Mouse (Mus musculus) myocyte (in vitro differentiated cells): Measurements from ENCODE around the gene Lime1. TPM values are rescaled to one million over a fixed set of nuclear protein-coding genes. Genes with fewer than 3 reads are reported as not detected.

ENCODE experiments used
- H3K27me3 ChIP-seq: one replicate; pipeline ENCODE4 v1.6.1; 2011; ENCODE audit not compliant: control insufficient read depth, insufficient read depth, insufficient read length
- H3K36me3 ChIP-seq: one replicate; pipeline ENCODE4 v1.6.1; 2011; ENCODE audit not compliant: control insufficient read depth, insufficient read depth
- H3K4me2 ChIP-seq: one replicate; pipeline ENCODE4 v1.6.1; 2011; ENCODE audit warnings: low read depth, control low read depth
- H3K4me3 ChIP-seq: one replicate; pipeline ENCODE4 v1.5.1; 2011; ENCODE audit warnings: mild to moderate bottlenecking, control low read depth, moderate library complexity
- H3K79me2 ChIP-seq: one replicate; pipeline ENCODE4 v1.6.1; 2011; ENCODE audit not compliant: control insufficient read depth, insufficient read depth
- H3ac ChIP-seq: one replicate; pipeline ENCODE4 v1.6.1; 2011; ENCODE audit not compliant: control insufficient read depth, insufficient read length
- CEBPB ChIP-seq: IDR thresholded peaks from 2 replicates; pipeline ENCODE4 v1.6.1; 2011; ENCODE audit warnings: mild to moderate bottlenecking, moderate library complexity; ENCODE audit not compliant: poor library complexity, insufficient read depth, severe bottlenecking
- E2F4 ChIP-seq: IDR thresholded peaks from one replicate; pipeline ENCODE4 v1.6.1; 2011; ENCODE audit warnings: mild to moderate bottlenecking, control low read depth, moderate library complexity; ENCODE audit not compliant: insufficient read depth
- MAX ChIP-seq: IDR thresholded peaks from one replicate; pipeline ENCODE4 v1.6.1; 2011; ENCODE audit warnings: low read depth, mild to moderate bottlenecking, control low read depth
- MYOD1 ChIP-seq, 3 experiments: IDR thresholded peaks; one replicate each; pipeline ENCODE4 v1.6.1; 2011; ENCODE audit warnings: control low read depth in 2 of 3, low read depth in 2 of 3, mild to moderate bottlenecking in 2 of 3, moderate library complexity in 1 of 3; ENCODE audit not compliant: insufficient read length in 2 of 3, control insufficient read depth in 1 of 3
- MYOG ChIP-seq, 3 experiments: IDR thresholded peaks; one replicate each; pipeline ENCODE4 v1.6.1; 2011; ENCODE audit warnings: control low read depth in 2 of 3, low read depth in 2 of 3, mild to moderate bottlenecking in 2 of 3; ENCODE audit not compliant: insufficient read length in 2 of 3, control insufficient read depth in 1 of 3, insufficient read depth in 1 of 3
- POLR2A ChIP-seq: IDR thresholded peaks from one replicate; pipeline ENCODE4 v1.6.1; 2011; ENCODE audit warnings: low read depth, mild to moderate bottlenecking, control low read depth, moderate library complexity; ENCODE audit not compliant: insufficient read length
- POLR2AphosphoS2 ChIP-seq: IDR thresholded peaks from one replicate; pipeline ENCODE4 v1.6.1; 2011; ENCODE audit warnings: low read depth, control low read depth; ENCODE audit not compliant: insufficient read length
- REST ChIP-seq: IDR thresholded peaks from one replicate; pipeline ENCODE4 v1.6.1; 2011; ENCODE audit warnings: mild to moderate bottlenecking, control low read depth, moderate library complexity; ENCODE audit not compliant: insufficient read depth, insufficient read length
- SRF ChIP-seq: IDR thresholded peaks from one replicate; pipeline ENCODE4 v1.6.1; 2011; ENCODE audit warnings: low read depth; ENCODE audit not compliant: control insufficient read depth, insufficient read length
- TCF12 ChIP-seq: IDR thresholded peaks from one replicate; pipeline ENCODE4 v1.6.1; 2011; ENCODE audit warnings: mild to moderate bottlenecking, control low read depth; ENCODE audit not compliant: poor library complexity, insufficient read depth, severe bottlenecking
- TCF3 ChIP-seq: IDR thresholded peaks from one replicate; pipeline ENCODE4 v1.6.1; 2011; ENCODE audit warnings: low read depth, control low read depth; ENCODE audit not compliant: insufficient read length
- USF1 ChIP-seq: IDR thresholded peaks from one replicate; pipeline ENCODE4 v1.6.1; 2011; ENCODE audit warnings: low read depth, mild to moderate bottlenecking, control low read depth, moderate library complexity
- polyA plus RNA-seq: library from polyadenylated mRNA; unstranded; fragments of >200 nt; fragmentation: generic; extraction: Trizol; gene quantifications from one replicate; pipeline ENCODE4 v1.2.1, GENCODE M21; 2012; ENCODE audit warnings: missing spikeins

Gene Lime1
- polyA plus RNA-seq, 1 experiment: 8.2 TPM

DNA sequence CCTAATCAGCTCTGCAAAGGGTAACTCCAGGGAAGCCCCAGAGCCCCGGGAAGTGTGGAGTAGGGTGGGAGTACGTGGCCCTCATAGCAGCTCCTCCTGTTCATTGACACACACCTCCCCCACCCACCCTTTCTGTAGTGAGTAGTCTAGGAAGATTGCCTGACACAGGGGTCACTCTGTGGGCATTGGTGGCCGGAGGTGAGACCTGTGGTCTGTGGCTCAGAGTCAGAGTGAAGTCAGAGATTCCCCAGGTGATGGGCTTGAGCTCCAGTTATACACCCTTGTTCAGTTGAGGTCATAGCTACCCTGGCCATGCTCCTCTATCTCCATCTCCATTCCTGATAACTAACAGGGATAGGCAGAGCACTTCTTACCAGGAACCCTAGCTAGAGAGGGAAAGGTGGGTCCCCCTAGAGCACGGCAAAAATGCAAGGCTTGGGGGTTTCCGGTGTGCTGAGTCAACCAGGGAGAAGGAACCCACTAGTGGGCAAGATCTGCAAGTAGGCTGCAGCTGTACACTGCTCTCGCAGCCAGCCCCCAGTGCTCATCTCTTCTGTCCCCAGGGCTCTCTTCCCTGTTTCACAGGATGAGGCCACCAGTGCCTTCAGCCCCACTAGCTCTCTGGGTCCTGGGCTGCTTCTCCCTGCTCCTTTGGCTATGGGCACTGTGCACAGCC, 1.9 kb downstream of the Lime1 start:
- H3K4me3 ChIP-seq: no peak overlapping the region
- H3K79me2 ChIP-seq: peaks cover 7% of the 10 kb centered on the region
- H3K27me3 ChIP-seq: no peaks in the 10 kb centered on the region
- no peak for TF ChIP-seq TCF12
- no peak for TF ChIP-seq MYOD1 (IDR thresholded peaks at IDR 0.05; ENCODE audit: control insufficient read depth in 1 of 3, insufficient read length in 2 of 3, low read depth in 2 of 3)
- no peak for TF ChIP-seq MYOG (IDR thresholded peaks at IDR 0.05; ENCODE audit: control insufficient read depth in 1 of 3, insufficient read depth in 1 of 3, insufficient read length in 2 of 3, low read depth in 2 of 3)
- TF ChIP-seq E2F4: no peak
- no peak for TF ChIP-seq CEBPB
- TF ChIP-seq MAX: no peak
- no peak for TF ChIP-seq POLR2AphosphoS2
- no peak for TF ChIP-seq USF1
- no peak for TF ChIP-seq POLR2A
- TF ChIP-seq TCF3: no peak
- TF ChIP-seq REST: no peak
- TF ChIP-seq SRF: no peak
- no peak overlapping the region for H3K4me2 ChIP-seq
- H3K36me3 ChIP-seq: peaks cover 9% of the 10 kb centered on the region
- no peak overlapping the region for H3ac ChIP-seq

DNA sequence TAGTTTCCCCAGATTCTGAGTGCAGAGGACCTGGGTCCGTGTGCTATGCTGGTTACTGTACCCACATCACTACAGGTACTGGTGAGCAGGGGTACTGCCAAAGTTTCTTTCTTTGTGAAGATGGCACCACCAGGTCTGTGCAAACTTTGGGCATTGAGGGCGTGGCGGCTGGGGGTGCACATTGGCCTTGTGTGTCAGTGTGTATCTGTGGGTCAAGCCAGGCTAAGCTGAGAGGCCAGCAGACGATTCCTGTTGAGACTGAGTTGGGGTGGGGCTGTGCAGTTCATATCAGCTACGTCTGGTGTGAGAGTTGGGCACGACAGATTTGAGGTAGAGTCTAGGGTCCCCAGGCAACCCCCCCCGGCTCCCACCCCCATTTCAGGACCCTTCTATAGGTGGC, 4.6 kb downstream of the Lime1 start:
- peaks cover 9% of the 10 kb centered on the region for H3K36me3 ChIP-seq
- TF ChIP-seq POLR2A: no peak
- TF ChIP-seq E2F4: no peak
- TF ChIP-seq MAX: no peak
- TF ChIP-seq TCF12: no peak
- no peak for TF ChIP-seq SRF
- no peak for TF ChIP-seq MYOG (IDR thresholded peaks at IDR 0.05; ENCODE audit: control insufficient read depth in 1 of 3, insufficient read depth in 1 of 3, insufficient read length in 2 of 3, low read depth in 2 of 3)
- no peak for TF ChIP-seq POLR2AphosphoS2
- TF ChIP-seq USF1: no peak
- no peak for TF ChIP-seq TCF3
- TF ChIP-seq REST: no peak
- H3ac ChIP-seq: no peak overlapping the region
- H3K4me2 ChIP-seq: no peak overlapping the region
- H3K27me3 ChIP-seq: no peaks in the 10 kb centered on the region
- no peaks in the 10 kb centered on the region for H3K79me2 ChIP-seq
- no peak overlapping the region for H3K4me3 ChIP-seq

DNA sequence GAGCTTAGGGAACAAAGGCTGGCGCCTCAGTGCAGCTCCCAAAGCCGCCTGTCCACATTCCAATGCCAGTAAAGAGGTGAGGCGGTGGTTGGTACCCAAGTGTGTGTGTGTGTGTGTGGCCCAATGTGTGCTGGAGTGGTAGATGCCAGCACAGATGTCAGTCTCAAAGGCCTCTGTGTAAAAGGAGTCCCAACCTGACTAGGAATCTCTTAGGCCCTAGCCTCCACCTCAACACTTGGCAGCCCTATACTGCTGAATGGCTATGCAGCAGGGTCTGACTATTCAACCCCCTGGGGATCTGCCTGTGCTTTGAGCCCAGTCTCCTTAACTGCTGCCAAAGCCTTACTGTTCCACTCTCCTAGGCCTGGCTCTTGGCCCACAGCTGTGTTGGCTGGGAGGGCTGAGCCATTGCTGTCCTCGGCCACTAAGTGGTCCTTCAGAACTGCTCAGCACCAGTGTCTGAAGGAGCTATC, 5.1 kb downstream of the Lime1 start:
- no peak overlapping the region for H3ac ChIP-seq
- H3K36me3 ChIP-seq: peaks cover 9% of the 10 kb centered on the region
- H3K27me3 ChIP-seq: no peaks in the 10 kb centered on the region
- H3K4me3 ChIP-seq: no peak overlapping the region
- no peak for TF ChIP-seq MYOG (IDR thresholded peaks at IDR 0.05; ENCODE audit: control insufficient read depth in 1 of 3, insufficient read depth in 1 of 3, insufficient read length in 2 of 3, low read depth in 2 of 3)
- no peak for TF ChIP-seq SRF
- TF ChIP-seq POLR2A: no peak
- no peak for TF ChIP-seq POLR2AphosphoS2
- no peak for TF ChIP-seq TCF3
- TF ChIP-seq TCF12: no peak
- TF ChIP-seq USF1: no peak
- TF ChIP-seq E2F4: no peak
- no peak for TF ChIP-seq MAX
- no peak for TF ChIP-seq MYOD1 (IDR thresholded peaks at IDR 0.05; ENCODE audit: control insufficient read depth in 1 of 3, insufficient read length in 2 of 3, low read depth in 2 of 3)
- TF ChIP-seq REST: no peak
- no peak for TF ChIP-seq CEBPB
- H3K79me2 ChIP-seq: no peaks in the 10 kb centered on the region
- no peak overlapping the region for H3K4me2 ChIP-seq

DNA sequence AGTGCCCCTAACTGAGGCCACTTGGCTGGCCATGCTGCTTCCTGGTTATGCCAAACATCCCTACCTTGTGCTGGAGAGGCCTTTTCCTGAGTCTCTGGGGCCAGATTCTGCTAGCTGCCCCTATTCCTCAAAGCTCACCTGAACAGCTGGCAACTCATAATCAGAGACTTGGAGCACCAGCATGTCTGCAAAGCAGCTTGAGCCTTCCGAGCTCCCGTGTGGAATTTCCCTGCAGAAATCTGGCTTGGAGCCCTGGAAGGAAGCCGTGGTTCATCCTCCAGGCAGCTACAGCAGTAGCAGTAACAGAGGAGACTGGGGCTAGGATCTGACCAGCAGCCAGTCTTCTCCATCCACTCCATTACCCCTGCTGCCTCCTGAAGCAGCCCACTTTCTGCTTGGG, 6.0 kb downstream of the Lime1 start:
- TF ChIP-seq REST (no peak), POLR2A (no peak), SRF (no peak), E2F4 (no peak), MAX (no peak), USF1 (no peak), MYOD1 (IDR thresholded peaks at IDR 0.05; ENCODE audit: control insufficient read depth in 1 of 3, insufficient read length in 2 of 3, low read depth in 2 of 3) (no peak), TCF12 (no peak), MYOG (IDR thresholded peaks at IDR 0.05; ENCODE audit: control insufficient read depth in 1 of 3, insufficient read depth in 1 of 3, insufficient read length in 2 of 3, low read depth in 2 of 3) (no peak), CEBPB (no peak), POLR2AphosphoS2 (no peak), TCF3 (no peak)
- Histone ChIP-seq H3K27me3 (no peaks in the 10 kb centered on the region), H3ac (no peak overlapping the region), H3K4me3 (no peak overlapping the region), H3K79me2 (no peaks in the 10 kb centered on the region), H3K36me3 (peaks cover 9% of the 10 kb centered on the region), H3K4me2 (no peak overlapping the region)
